Mouse (Mus musculus): ENCODE results near the gene Pex11g.

Pex11g gene

DNA sequence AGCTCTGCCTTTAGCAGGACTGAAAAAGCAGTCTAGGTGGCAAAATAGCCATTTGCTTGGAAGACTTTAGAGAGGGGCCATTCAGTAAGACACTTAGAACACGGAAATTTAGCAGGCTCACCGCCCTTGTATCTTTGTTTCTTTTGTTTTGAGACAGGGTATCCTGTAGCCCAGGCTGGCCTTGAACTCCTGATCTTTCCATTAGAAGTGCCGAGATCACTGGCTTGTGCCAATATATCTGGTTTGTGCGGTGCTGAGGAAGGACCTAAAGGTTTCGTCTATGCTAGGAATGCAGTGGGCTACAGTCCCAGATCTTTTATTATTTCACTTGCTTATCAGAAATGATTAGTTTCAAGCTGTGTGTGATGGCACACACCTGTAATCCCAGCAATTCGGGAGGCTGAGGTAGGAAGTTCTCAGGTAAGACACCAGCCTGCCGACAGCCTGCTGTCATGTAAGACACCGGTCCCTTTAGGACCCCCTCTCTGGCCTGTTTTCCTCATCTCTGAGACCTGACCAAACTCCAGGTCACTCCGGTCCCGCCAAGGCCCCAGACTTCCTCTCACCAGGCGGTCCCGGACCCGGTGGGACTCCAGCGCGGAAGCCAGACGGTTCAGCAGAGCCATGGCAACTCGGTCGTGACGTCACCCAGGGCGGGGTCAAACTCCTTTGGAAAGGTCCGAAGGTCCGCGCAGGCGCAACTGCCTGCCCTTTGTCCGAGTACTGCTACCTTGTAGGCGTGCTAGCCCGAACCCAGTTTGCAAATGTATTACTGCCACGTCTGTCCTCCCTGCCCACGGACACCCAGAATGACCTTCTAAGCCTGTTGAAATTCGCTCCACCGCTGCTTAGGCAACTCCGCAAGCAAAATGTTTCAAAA lies at the start of gene Pex11g:
Pex11g (minus strand) TSS at position 675 of the 880 bp plus-strand sequence.
- DNase-seq (ENCODE audit: low read depth, low spot score): peak; percentile 85

DNA sequence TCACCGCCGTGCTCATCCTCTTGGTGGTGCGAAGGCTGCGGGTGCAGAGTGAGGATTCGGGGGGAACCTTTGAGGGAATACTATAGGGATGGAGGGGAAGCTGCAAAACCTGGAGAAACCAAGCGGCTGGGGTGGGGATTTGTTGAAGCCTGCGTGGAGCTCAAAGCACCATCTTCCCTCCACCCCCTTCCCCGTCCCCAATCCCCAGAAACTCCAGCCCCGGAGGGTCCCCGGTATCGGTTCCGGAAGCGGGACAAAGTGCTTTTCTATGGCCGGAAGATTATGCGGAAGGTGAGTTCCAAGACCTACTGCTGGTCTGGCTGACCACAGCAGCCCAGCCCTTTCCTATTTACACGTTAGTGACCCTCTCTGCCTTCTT lies 49.6 kb upstream of the Pex11g start:
- no peak for DNase-seq (ENCODE audit: low read depth, low spot score)

DNA sequence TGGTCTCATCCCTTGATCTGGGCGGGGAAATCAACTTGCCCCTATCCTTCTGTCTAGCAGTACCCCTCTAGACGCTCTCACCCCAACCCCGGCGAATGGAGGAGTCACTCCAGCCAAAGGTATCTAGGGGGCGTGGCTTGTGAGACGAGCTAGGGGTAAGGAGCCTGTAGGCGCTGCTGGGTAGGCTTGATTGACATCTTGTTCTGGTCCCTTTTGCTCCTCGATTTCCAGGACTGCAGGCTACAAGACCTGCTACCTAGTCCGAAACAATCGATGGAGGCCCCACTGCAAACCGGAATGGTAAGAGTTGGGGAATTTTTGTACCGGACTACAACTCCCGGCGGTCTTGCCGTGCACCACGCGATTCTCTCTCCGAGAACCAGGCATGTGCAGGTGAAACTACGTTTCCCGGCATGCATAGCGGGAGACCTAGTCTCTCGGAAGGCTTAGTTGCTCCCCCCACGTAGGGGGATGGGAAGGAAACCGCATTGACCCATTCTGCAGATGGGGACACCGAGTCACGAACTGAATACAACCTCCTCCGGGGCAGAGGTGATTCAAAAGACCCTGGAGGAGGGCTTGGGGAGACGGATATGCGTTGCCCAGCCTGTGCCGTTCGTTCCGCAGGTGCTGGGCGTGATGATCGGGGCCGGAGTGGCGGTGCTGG lies 49.1 kb upstream of the Pex11g start:
- peak; percentile 83 for DNase-seq (ENCODE audit: low read depth, low spot score)

DNA sequence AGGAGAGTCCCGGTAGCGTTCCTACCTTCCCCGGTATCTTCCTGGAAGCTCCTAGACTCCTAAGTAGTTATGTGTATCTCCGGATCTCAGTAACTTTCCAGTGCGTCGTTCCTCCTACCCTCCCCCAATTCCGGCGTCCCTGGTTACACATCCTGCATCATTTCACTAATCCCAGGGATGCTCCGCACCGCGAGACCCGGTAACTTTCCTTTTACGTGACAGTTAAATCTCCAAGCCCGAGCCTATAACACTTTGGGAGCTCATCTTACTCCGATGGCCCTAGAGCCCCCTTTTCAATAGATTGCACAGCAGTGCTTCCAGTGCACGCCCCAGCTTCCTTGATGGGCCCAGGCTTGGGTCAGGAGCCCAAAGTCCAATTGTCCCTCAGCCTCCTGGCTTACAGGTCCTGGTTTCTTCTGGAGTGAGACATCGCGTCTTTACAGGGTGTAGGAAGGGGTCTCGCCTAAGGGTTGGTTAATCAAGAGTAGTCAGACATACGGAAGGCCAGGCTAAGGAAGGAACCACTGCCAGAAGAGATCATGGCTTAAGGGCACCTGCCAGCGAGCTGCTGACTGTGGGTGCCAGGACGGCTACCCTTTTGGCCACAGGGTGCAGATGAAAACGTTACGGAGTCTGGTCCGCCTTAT lies 48.4 kb upstream of the Pex11g start:
- peak; percentile 13 for DNase-seq (ENCODE audit: low read depth, low spot score)

DNA sequence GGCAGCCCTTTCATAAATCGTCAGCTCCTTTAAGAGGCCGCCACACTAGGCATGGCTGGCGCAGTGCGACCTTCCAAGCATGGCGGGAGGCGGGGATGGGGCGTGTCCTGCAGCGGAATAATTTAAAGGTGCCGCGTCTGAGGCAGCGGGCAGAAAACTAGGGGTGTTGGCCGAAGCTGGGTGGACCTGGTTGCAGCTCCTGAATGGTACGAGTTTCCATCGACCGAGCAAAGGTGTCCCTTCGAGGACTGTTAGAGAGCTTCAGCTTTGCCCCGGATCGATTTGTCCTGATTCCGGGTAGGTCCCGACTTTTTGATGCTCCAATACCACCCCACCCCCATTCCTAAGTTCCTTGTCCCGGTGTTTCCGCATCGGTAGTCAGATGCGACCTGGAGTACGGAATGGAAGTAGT lies 47.8 kb upstream of the Pex11g start, which contains the start of gene Pnpla6:
Pnpla6 (plus strand) TSS at position 125 of the 412 bp plus-strand sequence.
- DNase-seq (ENCODE audit: low read depth, low spot score): peak; percentile 60

DNA sequence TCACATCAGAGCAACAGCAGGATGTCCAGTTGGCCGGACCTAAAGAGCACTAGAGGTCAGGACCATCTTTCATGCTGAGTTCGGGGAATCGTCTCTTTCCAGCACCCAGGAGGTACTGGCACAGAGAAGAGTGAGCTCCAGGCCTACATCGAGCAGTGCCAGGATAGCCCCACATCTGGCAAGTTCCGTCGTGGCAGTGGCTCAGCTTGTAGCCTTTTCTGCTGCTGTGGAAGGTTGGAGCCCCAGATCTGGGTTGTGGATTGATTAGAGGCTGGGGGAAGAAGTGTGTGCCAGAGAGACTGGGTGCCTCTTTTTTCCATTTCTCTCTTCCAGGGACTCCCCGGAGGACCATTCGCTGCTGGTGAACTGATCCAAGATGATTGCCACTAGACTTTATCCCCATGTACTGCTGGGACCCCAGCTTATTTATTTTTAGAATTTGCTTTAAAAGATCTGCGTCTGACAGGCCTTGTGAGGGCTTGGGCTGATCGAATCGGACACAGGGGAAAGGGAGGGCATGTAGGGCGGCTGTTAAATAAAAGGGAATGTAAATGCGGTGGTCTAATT lies 47.3 kb upstream of the Pex11g start:
- no peak for DNase-seq (ENCODE audit: low read depth, low spot score)

DNA sequence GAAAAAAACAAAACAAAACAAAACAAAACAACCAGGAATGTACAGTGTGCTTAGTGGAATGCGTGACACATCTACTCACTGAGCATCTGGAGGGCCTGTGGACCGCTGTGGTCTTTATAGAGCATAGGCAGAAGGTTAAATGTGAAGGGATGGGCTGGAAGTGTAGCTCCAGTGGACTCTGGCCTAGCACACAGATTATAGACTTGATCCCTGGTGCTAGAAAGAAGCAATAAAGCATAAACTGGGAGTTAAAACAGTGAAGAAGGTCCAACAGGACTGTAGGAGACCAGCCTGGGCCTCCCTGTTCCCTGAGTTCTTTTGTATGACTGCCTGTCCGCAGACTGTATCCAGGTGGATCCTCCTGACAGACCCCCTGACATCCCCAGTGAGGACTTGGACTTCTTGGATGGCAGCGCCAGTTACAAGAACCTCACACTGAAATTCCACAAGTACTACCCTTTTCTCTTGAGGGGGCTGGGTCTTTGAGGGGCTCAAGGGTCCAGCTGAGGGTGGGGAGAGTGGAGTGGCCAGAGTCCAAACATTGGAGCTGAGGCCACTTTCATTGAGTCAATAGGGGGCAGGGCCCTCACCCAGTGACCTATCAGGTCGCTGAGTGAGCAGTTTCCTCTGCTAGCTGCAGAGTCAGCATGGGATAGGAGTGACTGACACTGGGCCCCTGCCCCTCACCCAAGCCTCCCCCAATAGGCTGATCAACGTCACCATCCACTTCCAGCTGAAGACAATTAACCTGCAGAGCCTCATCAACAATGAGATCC lies 40.7 kb upstream of the Pex11g start:
- DNase-seq (ENCODE audit: low read depth, low spot score): no peak

DNA sequence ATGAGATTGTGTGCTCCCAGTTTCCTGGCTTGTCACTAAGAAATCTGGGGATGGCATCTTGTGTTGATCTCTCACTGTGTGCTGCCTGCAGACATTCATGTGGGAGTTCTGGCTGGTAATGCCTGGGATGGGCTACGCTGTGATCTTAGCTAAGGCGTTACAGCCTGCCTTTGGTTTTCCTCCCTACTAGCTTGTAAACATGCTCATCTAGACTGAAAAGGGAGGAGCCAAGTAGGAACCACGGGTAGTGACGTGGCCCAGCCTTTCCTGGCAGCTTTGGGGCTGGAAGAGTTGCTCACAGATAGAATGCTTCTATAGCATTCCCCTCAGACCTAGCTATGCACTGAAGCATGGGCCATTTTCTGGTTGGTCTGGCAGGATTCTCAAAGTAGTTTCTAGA lies 34.7 kb upstream of the Pex11g start:
- DNase-seq (ENCODE audit: low read depth, low spot score): no peak

DNA sequence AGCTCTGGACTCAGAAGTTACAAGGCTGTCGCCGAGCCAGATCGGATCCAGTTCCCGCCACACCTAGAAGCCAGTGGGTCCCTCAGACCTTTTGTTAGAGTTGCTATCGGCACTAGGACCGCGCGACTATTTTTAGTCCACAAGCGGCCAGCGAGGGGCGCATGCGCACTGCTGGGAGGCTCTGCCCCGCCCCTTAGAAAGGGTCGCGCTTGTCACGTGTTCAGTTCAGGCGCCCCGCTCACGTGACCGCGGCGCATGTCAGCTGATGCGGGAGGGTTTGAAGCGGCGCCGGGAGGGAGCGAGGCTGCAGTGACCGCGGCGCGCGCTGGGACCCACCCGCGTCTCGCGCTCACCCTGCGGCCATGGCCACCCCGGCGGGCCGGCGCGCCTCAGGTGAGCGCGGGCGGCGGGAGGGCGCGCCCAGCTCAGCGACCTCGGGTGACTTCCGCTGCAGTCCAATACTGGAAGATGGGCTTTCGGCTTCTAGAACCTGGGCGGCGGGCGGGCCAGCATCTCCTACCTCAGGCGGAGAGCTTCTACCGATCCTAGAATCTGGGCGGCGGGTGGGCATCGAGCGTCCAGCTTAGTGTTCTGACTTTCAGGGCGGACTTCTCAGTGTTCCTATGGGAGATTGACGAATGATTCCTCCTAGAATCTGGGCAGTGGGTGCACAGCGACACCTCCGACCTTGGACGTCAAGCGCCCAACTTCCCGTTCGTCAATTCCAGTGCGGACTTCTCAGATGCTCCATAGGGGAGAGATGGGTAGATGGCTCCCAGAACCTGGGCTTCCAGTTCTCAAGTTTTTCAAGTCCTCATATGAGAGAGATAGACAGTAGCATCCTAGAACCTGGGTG lies 33.0 kb upstream of the Pex11g start, which contains the start of gene Mcoln1:
Mcoln1 (plus strand) TSS at position 223 of the 856 bp plus-strand sequence.
- peak; percentile 95 for DNase-seq (ENCODE audit: low read depth, low spot score)

DNA sequence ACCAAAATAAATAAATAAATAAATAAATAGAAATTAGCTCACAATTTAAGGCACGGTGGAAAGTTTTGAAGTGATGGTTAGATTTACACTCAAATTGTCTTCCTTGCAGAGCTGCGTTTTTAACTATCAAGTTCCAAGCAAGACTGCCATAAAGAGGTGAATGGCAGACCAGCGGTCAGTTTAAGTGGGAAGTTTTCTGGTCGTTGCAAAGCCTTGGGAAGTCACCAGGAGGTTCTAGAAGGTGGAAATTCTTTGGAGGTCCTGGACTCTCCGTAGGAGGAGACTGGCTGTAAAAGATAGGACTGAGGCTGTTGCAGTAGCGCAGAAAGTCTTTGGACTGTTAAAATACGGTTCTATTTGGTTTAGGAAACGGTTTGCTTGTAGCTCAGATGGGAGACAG lies 32.3 kb upstream of the Pex11g start:
- DNase-seq (ENCODE audit: low read depth, low spot score): no peak

DNA sequence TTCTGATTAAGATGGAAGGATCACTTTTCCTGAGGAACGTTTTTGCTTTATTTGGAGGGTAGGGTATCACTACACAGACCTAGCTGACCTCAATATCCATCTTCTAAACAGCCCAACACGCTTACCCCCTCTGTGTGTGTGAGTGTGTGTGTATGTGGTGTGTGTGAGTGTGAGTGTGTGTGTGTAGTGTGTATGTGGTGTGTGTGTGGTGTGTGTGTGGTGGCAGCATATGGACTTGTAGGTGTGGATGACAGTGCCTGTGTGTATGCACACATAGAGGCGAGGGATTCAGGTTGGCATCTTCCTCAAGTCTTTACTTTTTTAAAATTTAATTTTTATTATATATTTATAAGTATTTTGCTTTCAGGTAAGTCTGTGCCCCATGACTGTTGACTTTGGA lies 31.1 kb upstream of the Pex11g start:
- DNase-seq (ENCODE audit: low read depth, low spot score): no peak

DNA sequence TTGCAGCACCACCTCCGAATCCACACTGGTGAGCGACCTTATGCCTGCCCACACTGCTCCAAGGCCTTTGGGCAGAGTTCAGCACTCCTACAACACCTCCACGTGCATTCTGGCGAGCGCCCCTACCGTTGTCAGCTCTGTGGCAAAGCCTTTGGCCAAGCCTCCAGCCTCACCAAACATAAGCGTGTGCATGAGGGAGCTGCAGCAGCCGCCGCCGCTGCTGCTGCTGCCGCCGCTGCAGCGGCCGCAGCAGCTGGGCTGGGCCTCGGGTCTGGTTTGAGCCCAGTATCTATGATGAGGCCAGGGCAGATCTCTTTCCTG lies 28.9 kb upstream of the Pex11g start:
- DNase-seq (ENCODE audit: low read depth, low spot score): no peak

DNA sequence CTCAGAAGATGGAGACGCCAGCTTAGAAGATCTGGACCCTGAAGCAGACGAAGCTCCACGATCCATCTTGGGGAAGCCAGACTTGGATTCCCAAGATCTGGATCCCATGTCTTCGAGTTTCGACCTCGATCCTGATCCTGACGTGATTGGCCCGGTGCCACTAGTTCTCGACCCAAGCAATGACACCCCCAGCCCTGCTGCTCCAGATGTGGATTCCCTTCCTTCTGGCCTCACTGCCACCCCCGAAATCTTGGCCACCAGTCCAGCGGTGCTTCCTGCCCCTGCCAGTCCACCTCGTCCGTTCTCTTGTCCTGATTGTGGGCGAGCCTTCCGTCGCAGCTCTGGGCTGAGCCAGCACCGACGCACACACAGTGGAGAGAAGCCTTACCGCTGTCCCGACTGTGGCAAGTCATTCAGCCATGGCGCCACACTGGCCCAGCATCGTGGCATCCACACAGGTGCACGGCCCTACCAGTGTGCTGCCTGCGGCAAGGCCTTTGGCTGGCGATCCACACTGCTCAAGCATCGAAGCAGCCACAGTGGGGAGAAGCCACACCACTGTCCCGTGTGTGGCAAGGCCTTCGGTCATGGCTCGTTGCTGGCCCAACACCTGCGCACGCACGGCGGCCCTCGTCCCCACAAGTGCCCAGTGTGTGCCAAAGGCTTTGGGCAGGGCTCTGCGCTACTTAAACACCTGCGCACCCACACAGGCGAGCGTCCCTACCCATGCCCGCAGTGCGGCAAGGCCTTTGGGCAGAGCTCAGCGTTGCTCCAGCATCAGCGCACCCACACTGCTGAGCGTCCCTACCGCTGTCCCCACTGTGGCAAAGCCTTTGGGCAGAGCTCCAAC lies 28.3 kb upstream of the Pex11g start:
- no peak for DNase-seq (ENCODE audit: low read depth, low spot score)

DNA sequence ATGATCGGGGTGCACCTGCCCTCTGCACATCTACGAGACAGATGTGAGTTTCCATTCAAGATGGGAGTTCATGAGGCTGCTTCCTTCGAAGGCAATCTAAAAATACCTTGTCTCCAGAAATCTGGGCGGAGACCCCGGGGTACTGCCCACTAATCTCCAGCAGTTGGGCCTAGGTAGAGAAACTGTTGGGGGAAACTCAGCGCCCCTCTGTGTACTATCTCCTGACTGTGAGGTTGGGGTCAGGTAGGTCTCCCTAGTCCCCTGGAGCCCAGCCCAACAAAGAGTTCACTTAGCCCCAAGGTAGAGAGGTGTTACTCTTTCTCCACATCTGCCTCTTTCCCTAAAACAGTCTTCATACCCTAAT lies 26.3 kb upstream of the Pex11g start:
- DNase-seq (ENCODE audit: low read depth, low spot score): no peak

DNA sequence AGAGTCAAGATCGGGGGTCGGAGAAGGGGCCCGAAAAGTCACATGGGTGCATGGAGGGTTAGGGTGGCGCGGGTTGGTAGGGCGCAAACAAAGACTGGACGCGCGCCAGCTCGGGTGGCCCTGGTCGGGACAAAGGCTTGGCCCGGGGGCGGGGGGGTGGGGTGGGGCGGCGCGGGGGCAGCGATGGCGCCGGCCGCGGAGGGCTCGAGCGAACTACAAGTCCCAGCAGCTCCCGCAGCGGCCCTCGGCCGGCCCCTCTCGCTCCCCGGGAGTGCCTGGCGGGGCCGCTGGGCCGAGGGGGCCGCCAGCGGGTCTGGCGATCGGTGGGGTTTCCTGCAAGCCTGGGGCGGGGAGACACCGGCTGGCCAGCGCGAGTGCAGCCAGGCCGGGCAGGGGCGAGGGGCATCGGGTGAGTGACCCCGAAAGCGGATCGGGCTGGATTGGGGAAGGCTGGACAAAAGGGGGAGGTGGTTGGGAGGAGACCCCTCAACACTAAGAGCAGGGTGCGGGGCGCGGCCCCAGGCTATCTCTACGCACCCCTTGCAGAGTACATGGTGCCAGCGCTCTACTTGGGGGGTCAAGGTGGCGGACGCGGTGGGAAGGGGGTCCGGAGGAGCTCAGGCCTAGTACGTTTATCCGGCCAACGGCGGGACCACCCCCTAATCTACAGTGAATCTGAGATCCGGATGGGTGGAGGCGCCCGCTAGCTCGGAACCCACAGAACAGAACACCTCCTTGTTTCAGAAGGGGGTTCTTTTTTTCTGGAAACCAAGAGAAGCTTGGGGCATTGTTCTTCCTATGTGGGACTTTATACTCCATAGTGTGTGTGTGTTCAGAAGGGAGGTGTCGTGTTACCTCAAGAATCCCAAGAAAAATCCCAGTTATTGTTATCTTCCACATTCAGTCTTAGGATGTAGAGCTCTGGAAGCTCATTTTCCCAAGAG lies 25.7 kb upstream of the Pex11g start, which contains the start of gene Zfp358:
Zfp358 (plus strand) TSS at position 238 of the 944 bp plus-strand sequence.
- peak; percentile 46 for DNase-seq (ENCODE audit: low read depth, low spot score)

DNA sequence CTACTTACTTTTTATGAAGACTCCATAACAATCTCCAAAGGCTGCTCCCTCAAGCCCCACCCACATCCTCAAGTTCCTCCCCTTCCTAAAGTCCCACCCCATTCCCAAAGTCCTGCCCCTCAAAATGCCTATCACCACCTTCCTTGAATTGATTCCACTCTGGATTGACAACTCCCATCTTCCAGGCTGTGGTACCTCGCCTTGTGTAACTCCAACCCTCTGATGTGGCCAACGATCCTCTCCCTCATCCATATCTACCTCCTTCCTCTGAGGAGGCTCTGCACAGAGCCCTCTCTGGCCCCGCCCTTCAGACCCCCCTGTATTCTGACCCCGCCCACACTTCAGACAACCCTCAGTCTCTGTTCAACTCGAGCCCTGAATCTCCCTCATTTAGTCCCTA lies 17.7 kb upstream of the Pex11g start:
- DNase-seq (ENCODE audit: low read depth, low spot score): no peak

DNA sequence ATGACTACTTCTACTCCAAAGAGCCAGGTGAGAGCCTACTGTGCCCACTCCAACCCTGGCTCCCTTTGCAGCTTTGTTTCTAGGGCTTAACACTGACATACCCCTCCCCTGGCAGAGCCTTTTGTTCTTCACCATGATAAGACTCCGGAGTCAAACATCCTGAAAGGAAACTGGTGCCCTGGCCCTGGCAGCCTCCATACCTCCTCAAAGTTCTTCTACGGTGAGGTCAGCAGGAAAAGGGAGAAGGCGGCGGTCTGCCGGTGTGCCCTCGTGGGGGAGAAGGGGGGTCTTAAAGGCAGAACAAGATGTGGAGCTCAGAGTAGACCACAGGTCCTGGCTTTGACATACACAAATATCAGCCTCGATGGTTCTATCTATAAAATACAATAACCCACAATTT lies 16.1 kb upstream of the Pex11g start:
- DNase-seq (ENCODE audit: low read depth, low spot score): no peak

DNA sequence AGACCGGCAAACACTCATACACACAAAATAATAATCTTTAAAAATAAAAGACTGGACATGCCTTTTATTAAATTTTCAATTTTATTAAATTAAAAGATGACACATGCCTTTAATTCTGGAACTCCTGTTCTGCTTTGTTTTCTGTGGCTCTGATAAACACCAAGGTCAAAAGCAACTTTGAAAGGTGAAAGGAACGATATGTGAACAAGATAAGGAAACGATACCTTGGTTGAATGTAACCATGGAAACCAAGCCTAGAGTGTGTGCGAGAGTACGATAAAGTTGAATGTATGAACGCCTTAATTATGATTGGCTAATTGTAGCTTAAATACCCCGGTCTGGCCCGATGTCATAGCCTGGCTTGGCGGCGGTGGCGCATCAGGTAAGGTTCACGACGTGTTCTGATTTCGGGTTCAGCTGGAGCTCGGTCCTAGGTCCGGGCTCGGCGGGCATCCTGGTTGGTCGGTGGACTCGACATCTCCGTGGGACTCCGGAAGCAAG lies 14.8 kb upstream of the Pex11g start:
- DNase-seq (ENCODE audit: low read depth, low spot score): no peak
